Mouse (Mus musculus) kidney, adult 8-10 months (tissue): ENCODE measurements around the gene Shd.

Experiments used
- DNase-seq, 2 experiments: peaks; one replicate each; pipeline ENCODE4 v3.0.0; 2022

Shd gene

DNA sequence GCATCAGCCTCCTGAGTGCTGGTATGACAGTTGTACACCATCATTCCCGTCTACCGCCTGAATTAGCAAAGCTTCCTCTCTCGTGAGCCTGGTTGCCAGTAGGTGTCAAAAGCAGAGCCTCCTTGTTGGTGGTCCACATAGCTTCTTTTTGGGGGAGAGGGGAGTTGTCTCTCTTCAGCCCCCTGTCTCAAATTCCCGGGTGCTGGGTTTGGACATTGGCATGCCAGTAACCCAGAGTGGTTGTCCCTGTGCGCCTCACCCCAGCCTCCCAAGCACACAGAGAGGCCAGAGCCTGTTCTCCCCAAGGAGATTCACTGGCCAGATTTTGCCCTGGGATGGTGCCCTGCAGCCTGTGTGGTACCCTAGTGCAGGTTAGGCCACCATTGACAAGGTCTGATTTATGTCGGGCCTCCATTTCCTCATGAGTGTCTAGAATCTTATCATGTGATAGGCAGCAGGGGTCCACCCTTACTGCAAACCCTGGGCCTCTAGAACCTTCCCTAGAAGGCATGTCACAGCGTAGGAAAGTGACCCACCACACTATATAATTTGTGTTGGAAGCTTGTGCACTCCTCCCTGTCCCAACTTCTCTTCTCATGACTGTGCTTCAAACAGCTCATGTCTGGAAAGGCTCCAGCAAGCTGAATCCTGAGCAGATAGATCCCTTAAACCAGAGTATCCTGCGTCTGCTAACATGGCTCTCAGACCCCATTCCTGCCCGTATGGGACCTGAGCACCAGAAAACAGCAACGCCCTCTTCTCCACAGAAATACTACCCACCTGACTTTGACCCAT is 10.1 kb upstream of the Shd start:
- no peak for DNase-seq

DNA sequence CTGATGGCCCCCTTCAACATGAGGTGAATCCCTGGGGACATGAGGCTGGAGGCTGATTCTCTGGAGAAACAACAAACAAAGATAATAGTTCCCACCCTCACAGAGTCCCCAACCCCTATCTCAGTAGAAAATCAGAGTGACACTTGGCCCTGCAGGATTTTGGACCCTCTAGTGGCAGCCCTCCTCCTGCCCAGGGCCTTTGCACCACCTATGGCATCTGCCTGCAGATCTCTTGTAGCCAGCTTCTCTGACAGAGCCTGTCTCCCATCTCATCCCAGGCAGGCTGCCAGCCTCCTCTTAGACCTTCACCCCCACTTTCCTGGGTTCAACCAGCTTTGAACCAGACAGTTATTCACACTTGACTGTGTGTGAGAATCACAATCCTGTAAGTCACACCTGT is 9.5 kb upstream of the Shd start:
- DNase-seq, result no peak

DNA sequence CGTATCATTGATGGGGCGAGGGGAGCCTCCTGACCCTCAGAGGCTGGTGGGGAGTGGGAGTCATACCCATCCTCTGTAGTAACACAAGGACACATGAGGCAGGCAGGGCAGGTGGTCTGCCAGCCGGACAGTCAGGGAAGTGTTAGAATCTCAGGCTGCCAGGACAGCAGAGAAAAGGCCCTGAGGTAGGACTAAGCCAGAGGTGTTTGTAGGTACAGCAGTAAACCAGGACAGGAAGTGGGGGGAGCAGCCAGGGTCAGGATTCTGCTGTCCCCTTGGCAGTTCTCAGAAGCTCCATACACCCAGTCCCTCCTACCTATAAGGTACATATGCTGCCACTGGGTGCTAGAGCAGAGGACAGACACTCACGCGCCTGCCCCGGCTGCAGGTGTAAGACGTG is 8.6 kb upstream of the Shd start:
- no peak for DNase-seq

DNA sequence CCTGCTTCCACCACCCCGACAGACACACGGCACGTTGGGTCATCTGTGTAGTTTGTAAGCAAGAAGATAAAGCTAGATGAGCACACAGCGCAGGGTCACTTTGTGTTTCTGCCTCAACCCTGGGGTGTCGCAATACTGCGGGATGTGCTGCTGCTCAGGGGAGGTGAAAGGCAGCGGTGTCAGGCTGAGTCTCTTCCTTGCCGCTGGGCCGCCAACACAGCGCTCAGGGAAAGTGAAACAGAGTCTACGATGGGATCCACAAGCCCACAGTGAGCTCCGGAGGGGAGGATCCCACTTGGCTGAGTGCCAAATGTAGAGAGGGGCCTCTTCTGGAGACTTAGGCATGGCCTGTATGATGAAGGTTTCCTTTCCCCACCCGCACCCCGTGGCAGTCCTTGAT is 7.1 kb upstream of the Shd start:
- DNase-seq, result no peak

DNA sequence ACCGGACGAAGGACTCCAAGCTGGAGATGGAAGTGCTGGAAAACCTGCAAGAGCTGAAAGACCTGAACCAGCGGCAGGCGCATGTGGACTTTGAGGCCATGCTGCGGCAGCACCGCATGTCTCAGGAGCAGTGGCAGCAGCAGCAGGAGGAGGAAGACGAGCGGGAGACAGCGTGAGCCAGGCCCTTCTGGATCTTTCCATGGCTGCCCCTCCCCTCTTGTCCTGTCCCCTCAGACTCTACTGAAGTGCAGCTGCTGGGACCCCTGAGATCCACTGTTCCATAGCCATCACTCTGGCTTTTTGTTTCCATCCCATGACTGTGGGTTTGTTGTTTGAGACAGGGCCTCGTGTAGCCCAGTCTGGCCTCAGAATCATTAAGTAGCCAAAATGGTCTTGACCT is 5.8 kb upstream of the Shd start:
- DNase-seq, result no peak

DNA sequence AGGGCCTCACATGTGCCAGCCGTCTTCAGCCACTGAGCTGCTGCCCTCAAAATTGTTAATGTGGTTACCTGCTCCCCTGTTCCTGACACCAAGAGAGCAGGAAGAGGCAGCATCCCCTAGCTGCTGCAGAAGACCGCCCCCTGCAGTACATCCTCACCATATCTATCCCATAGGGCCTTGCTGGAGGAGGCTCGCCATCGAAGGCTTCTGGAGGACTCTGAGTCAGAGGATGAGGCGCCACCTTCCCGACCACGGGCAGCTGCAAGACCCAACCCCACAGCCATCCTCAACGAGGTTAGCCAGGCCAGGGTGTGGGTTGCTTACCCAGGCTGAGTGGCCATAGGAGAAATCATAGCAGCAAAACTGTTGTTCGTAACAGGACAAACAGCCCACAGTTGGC is 5.3 kb upstream of the Shd start:
- no peak for DNase-seq

DNA sequence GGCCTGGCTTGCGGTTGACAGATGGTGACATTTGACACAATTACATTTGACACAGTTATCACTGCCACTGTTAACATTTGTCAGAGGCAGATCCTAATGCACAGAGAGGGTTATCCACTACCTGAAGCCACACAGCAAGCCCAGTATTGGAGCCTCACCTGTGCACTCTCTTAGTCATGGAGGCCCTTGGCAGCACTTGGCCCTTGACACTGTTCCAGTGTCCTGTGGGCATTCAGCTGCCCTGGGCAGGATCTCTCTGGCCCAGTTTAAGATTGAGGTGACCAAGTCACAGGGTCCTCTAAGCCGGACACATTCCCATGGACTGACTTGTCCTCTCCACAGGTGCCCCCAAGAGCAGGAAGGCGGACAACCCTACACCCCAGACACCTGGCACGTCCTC is 3.1 kb upstream of the Shd start:
- no peak for DNase-seq

DNA sequence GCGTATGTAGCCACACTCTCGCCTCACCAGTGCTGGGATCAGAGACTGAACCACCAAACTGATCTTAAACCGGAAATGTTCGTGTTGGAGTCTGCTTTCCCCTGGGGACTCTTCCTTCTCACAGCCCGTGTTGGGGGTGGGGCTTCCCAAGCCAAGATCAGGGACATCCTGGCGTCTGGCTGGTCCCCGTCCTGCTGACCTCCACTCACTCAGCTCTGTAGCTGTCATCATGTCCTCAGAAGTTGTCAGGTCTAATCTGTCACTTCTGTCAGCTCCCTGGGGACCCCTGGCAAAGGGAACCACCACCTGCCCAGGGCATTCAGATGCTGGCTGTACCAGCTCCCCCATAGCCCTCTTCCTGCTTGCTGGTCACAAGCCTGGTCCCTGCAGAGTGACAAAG is 2.1 kb upstream of the Shd start:
- no peak for DNase-seq

DNA sequence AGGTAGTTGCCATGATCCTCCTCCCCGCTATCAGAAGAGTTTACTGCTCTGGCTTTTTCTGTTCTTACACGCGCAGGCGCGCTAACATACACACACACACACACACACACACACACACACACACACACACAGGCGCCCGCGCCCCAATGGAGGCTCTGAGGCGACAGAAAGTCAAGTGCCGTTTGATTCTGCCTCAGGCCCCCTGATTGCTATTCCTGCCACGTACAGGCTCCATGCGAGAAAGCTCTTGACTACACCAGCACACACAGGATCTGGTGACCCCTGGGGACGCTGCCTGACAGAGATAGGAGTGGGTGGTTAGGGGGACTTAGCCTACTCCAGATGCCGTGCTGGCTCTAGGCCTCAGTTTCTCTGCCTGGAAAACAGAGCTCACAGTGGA is 707 bp upstream of the Shd start:
- DNase-seq, result peak; percentile 33 to 61

DNA sequence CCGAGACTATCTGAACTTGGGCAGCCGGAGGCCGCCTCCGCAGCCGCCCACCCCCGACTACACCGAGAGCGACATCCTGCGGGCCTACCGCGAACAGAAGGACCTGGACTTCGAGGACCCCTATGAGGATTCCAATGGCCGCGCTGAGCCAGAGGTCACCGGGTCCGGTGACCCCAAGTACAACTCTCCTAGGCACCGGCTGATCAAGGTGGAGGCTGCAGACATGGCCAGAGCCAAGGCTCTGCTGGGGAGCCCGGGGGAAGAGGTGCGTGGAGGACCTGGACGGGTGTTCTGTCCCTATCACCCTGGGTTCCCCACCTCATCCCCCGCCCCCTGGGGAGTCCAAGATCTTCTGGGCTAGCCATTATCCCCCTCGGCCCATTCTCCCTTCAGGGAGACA is 1.2 kb downstream of the Shd start:
- DNase-seq, result no peak

DNA sequence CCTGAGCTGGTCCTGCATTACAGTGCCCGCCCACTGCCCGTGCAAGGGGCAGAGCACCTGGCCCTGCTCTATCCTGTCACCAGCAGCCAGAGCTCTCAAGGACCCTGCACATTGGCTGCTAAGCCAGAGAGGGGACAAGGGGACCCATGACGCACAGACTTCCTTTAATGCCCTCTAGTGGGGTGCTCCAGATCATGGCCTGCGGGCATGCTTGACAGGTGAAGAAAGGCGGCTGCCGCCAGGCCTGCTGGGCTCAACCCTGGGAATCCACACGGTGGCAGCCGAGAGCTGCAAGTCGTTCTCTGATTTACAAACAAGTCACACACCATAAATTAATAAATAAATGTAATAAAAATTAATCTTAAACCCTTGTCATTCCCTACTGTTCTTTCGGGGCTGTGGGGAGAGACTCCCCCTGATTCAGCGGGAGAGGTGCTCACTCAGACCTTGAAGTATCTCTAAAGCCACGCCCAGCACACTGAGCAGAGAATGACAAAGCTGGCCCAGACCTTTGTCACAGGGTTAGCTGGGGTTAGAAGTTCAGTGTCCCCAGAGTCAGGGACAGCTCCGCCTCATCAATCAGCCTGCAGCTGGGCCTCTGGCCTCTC is 6.1 kb downstream of the Shd start:
- DNase-seq, result peak; percentile 68 to 84

DNA sequence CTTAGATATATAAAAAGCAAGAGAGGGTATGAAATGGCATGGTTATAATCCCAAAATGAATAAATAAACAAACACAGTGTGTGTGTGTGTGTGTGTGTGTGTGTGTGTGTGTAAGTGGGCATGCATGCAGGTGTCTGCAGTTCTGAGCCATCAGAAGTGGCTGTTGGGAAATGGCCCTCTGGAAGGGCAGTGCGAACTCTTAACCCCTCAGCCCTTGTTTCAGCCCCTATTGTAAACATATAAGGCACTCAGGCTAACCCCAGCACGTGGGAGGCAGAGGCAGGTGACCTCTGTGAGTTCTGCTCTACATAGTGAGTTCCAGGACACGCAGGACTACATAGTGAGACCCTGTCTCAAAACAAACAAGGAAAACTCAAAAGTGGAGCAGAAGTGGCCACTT is 7.0 kb downstream of the Shd start:
- no peak for DNase-seq

DNA sequence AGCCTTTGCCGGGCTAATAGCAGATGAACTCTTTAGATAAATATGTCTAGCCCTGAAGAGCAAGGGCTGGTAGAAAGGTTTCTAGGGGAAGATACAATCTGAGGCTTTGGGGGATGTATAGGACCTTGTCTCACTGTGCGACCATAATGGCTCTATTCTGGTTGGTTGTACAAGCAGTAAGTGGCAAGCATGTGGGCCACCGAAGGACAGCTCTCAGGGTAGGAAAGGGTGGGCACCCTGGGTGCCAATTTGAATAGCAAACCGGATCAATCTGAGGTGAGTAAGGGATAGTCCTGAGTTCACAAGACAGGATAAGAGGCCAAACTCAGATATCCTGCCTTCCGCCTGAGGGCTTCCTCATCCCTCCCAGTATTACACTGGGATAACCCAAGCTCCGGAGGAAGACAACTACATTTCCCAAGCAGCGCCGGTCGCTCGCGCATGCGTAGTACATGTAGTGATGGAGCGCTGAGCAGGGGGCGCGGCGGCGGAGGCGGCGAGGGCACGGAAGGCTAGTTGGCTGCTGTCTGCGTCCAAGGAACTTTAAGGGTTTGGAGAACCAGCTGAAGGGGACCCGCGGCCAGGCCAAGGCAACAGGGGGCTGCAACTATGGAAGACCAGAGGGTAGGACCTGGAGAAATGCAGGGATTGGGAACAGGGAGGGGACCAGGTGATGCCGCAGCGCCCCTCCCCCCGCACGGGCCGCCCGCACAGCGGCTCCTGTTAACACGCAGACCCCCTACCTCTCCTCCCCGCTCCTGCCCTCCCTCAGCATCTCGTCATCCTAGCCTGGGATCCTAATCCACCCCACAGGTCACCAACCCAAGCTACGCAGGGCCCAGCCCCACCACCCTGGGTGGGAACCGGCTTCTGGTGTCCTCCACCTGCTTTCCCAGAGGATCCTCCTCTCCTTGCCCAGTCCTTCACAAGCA is 16.0 kb downstream of the Shd start, which contains the start of gene Fsd1:
Gene Fsd1 (plus strand): TSS at position 480 of the 932 bp plus-strand sequence.
- no peak for DNase-seq

DNA sequence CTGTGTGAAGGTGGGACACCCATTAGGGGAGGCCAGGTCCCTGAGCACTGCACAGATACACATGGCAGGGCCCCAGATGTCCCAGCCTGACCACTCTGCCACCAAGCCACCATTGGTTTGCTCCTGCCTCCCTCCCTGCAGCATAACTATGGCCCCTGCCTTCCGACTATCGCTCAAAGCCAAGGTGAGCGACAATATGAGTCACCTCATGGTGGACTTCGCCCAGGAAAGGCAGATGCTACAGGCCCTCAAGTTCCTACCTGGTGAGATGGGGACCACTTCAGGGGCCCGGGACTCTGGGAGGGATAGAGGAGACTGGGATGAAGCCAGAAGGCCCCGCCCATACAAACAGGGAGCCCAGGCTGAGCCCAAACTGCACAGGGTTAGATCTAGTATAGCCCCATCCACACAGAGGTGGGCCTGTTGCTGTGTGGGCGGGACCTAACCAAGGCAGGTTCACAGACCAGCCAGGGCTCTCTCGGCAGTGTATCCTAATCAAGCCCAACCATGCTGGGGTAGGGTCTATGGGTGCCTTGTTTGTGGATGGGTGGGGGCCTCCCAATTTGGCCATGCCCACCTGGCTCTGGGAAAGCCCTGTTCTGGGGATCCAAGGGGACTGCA is 20.1 kb downstream of the Shd start:
- no peak for DNase-seq

DNA sequence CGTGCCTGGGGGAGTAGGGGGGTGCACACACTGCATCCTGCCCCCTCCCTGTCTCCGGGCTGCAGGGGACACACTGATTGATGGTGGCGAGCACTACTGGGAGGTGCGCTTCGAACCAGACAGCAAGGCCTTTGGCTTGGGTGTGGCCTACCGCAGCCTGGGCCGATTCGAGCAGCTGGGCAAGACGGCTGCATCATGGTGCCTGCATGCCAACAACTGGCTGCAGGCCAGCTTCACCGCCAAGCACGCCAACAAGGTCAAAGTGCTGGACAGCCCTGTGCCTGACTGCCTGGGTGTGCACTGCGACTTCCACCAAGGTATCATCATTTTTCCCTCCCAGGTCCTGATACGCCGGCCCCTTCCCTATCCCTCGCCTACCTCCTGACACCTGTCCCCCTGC is 25.7 kb downstream of the Shd start:
- peak; percentile 73 to 79 for DNase-seq

DNA sequence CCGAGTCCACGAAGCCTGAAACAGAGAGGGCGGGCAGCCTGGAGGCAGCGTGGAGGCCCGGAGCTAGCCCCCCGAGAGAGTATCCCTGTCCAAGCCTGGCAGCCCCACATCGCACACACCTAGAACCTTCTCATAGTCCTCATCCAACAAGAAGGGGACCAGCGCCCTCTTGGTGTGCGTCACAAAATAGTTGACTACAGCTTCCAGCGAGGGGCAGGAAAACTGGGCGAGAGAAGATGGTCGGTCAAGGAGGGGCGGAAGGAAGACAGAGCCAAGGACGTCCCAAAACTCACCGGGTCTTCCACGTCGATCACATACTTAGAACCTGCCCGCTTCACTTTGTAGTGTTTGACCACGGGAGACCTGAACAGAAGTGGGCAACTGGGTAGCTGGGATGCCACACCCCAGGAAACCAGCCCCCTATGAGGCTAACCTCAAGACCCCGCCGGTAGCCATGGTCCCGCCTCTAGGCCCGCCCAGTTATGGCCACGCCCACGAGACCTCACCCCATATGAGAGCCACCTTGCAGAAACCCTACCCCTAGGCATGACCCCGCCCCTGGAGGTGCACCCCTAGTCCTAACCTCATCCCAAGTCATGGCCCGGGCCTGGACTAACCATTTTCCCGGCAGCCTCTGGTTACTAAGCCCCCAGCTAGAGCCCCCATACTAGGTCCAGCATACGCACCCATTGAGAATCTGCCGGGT is 29.7 kb downstream of the Shd start:
- DNase-seq, result no peak

DNA sequence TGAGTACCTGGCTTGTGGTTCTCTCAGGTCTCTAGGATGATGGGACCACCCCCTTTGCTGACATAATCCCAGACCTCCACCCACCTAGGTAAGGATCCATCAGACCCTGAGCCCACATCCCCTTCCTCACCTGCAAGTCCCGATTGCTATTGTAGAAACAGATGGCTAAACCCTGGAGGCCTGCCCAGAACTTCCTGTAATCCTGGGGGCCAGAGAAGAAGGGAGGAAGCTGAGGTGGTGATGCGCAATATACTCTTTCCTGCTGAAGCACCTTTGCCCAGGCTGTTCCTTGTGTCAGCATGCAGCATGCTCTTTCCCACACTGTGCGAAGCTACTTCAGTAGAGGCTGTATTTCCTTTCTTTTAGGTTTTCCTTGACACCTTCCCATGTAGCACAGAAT is 32.7 kb downstream of the Shd start:
- no peak for DNase-seq

DNA sequence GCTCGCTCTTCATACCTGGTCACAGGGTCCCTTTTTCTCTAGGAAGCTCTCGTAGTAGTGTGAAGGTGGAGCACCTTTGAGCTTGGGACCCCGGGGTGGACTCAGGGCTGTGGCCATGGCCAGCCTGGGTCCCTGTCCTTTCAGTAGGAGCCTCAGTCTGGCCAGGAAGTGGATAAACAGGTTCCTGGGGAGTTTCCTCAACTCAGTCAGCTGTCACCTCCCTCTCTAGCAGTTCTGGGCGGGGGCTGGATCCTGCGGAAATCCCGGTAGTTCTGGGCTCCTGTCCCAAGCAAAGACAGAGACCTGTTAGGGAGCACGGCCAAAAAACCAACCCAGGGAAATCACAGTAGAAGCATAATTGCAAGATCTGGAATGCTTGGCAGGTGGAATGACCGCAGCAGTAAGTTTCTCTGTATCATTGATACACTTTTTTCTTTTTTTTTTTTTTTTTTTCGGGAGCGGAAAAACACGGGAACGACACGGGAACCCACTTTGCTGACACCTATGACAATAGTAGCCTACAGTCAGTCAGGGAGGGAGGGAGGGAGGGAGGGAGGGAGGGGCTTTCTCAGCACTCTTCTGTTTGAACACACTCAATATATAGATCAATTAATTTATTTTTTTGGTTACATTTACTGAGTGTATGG is 35.3 kb downstream of the Shd start, which contains the start of the genes Stap2 and Mpnd:
Gene Stap2 (minus strand): TSS at position 170 of the 647 bp plus-strand sequence.
Gene Mpnd (plus strand): TSS at position 297 of the 647 bp plus-strand sequence.
- peak; percentile 58 to 68 for DNase-seq

DNA sequence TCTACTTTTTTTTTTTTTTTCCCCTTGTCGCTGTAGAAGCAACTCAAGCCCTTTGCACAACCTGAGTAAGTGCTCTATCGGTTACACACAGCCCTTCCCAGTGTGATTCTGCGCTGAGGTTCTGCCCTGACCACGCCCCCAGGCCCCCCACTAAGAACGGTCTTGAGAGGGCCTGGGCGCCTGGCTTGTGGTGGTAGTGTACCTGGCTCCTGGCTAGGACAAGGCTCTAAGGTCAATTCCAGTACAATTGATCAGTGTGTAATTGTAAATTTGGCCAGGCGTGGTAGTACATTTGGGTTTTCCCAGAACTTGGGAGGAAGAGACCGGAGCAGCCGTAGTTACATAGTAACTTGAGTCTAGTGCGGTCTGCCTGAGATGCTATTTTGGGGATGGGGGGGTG is 36.7 kb downstream of the Shd start:
- peak in 1 of 2 experiments; percentile 53 for DNase-seq

DNA sequence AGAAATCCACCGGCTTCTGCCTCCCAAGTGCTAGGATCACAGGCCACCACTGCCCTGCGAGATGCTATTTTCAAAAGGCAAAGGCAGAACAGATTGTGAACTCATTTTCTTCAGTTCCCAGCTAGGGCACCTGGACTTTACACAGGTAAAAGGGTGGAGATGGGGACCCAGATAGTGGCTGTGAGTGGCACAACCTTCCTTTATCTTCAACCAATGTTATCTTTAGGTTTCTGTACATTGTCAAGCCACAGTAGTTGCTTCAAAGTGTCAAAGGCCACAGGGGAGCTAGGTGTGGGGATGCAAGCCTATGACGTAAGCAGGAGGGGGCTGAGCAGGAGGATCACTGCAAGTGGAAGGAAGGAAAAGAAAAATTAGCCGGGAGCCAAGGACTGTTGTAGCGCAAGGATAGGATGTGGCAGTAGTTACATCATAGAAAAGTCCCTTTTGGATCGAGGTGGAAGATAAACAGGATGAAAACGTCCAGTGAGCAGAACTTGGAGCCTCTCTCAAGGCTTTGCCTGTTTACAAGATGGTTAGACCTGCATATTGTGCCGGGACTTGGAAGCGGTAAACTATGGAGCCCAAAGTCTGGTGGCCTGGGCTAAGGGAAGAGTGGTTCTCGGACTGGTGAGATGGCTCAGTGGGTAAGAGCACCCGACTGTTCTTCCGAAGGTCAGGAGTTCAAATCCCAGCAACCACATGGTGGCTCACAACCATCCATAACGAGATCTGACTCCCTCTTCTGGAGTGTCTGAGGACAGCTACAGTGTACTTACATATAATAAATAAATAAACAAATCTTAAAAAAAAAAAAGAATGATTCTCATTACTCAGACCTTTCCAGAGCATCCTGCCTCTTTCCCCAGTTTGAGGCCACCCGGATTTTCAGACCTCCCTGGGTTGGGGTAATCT is 37.4 kb downstream of the Shd start:
- no peak for DNase-seq
